In the genomic region with DNA sequence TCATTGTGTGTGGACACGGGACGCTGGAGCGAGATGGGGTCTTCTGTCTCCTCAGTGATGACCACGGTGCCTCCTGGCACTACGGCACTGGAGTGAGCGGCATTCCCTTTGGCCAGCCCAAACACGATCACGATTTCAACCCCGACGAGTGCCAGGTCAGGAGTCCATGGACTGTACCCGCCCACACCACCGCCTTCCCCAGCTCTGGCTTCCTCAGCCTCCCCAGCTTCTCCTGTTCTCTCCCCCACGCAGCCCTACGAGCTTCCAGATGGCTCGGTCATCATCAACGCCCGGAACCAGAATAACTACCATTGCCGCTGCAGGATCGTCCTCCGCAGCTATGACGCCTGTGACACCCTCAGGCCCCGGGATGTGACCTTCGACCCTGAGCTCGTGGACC, we compare ENCODE assay signal across 10 mouse cellular contexts. TPM values are rescaled to one million over a fixed set of nuclear protein-coding genes. Genes with fewer than 3 reads are reported as not detected.
DNase-seq lines count a peak whose midpoint lies in the region; ATAC-seq and TF ChIP-seq lines count a peak whose summit lies in the region.
"Had no signal": no experiment of that assay in that cellular context is flagged by ENCODE, and none has a peak within 500 bp of the region (broad histone marks: within the 10 kb centered on the region; RNA-seq: fewer than 3 reads in every experiment).

No protein-coding gene starts in this region.

- ATAC-seq in neural tube, embryonic 12.5 days (ENCODE audit: low FRiP score, low read depth): no peak
- ATAC-seq in liver, postnatal 0 days: no peak

- DNase-seq in heart, adult 2 months: no peak
- DNase-seq in heart, postnatal 25 days (ENCODE audit: low spot score): no peak
- DNase-seq in neural tube, embryonic 10.5 days (ENCODE audit: extremely low spot score, low spot score): no peak
- DNase-seq in kidney, adult 9 months: peak; percentile 82
- DNase-seq in liver, postnatal 0 days: no peak
- no peak for DNase-seq in urinary bladder, adult 18-20 months (ENCODE audit: low spot score in 2 of 2)
- no peak for DNase-seq in left cerebral cortex, postnatal 10 days (ENCODE audit: extremely low spot score in 1 of 2, low spot score in 2 of 2)

- no peaks in the 10 kb centered on the region for H3K36me3 ChIP-seq in heart, adult 2 months (ENCODE audit: control insufficient read depth, insufficient read depth, low read length)
- H3K36me3 ChIP-seq in neural tube, embryonic 12.5 days: peaks cover 18% of the 10 kb centered on the region
- peaks cover 5% of the 10 kb centered on the region; the same call in 1 of the 2 replicates for H3K36me3 ChIP-seq in liver, postnatal 0 days (replicated peaks; ENCODE audit: insufficient read depth, low read length)

- 0 out of 2 replicates have a peak overlapping the region, but pooled peaks have one; percentile 0 for H3K4me2 ChIP-seq in neural tube, embryonic 12.5 days (replicated peaks)
- peak overlapping the region; percentile 60 for H3K4me2 ChIP-seq in liver, postnatal 0 days (ENCODE audit: low read depth, low read length)

- H3K4me3 ChIP-seq in heart, adult 2 months: peak overlapping the region; percentile 37
- no peak overlapping the region for H3K4me3 ChIP-seq in neural tube, embryonic 12.5 days
- 0 out of 2 replicates have a peak overlapping the region, but pooled peaks have one; percentile 7 for H3K4me3 ChIP-seq in liver, postnatal 0 days (ENCODE audit: low read depth, low read length)

- no peaks in the 10 kb centered on the region for H3K27me3 ChIP-seq in heart, adult 2 months (ENCODE audit: control insufficient read depth, insufficient read depth, low read length)
- H3K27me3 ChIP-seq in neural tube, embryonic 12.5 days (replicated peaks): no peaks in the 10 kb centered on the region
- H3K27me3 ChIP-seq in liver, postnatal 0 days (ENCODE audit: insufficient read depth, low read length): no peaks in the 10 kb centered on the region

- peaks cover 1% of the 10 kb centered on the region; the same call in 1 of the 2 replicates for H3K4me1 ChIP-seq in heart, adult 2 months (ENCODE audit: control insufficient read depth, insufficient read depth, low read length)
- peaks cover 11% of the 10 kb centered on the region; the same call in 1 of the 2 replicates for H3K4me1 ChIP-seq in neural tube, embryonic 12.5 days
- peaks cover 32% of the 10 kb centered on the region for H3K4me1 ChIP-seq in liver, postnatal 0 days (ENCODE audit: insufficient read depth)

- H3K9ac ChIP-seq in heart, adult 2 months (ENCODE audit: low read depth, low read length): peak overlapping the region; percentile 25; the same call in 1 of the 2 replicates
- no peak overlapping the region for H3K9ac ChIP-seq in neural tube, embryonic 12.5 days
- peak overlapping the region; percentile 8 for H3K9ac ChIP-seq in liver, postnatal 0 days (replicated peaks)

- intact Hi-C loops in heart, adult 2 months (cut with DNase I): no loop called here
- intact Hi-C loops in heart, postnatal 25 days (cut with DNase I): loop anchor here (10.0 kb wide), 1 partner anchor 51 kb away; the partner anchor contains the start of gene Lsm2
- intact Hi-C loops in left cerebral cortex, postnatal 10 days (cut with DNase I): no loop called here

- TF ChIP-seq EP300 in heart, adult 2 months (IDR thresholded peaks at IDR 0.05; ENCODE audit: insufficient read depth, low read depth, low read length): no peak
- TF ChIP-seq EP300 in liver, postnatal 0 days (IDR thresholded peaks at IDR 0.05; ENCODE audit: low read depth): no peak

- no peak for TF ChIP-seq CTCF in heart, adult 2 months (IDR thresholded peaks at IDR 0.05)
- TF ChIP-seq CTCF in liver, postnatal 0 days (IDR thresholded peaks at IDR 0.05; ENCODE audit: low read depth): no peak

- peak overlapping the region; percentile 62 for H3K27ac ChIP-seq in heart, adult 2 months
- H3K27ac ChIP-seq in neural tube, embryonic 12.5 days: no peak overlapping the region
- peak overlapping the region; percentile 64 for H3K27ac ChIP-seq in liver, postnatal 0 days (ENCODE audit: low read depth)

- TF ChIP-seq POLR2A in heart, adult 2 months (IDR thresholded peaks at IDR 0.05; ENCODE audit: insufficient read depth, low read depth, low read length): no peak

- no peaks in the 10 kb centered on the region for H3K9me3 ChIP-seq in neural tube, embryonic 12.5 days
- no peaks in the 10 kb centered on the region for H3K9me3 ChIP-seq in liver, postnatal 0 days (ENCODE audit: low read length)

- no peaks in the 10 kb centered on the region for H3K79me2 ChIP-seq in heart, adult 2 months (replicated peaks; ENCODE audit: control insufficient read depth, insufficient read depth, low read length)

- WGBS in heart, adult 2 months: 60% methylated on average over 24 of the region's 24 CpGs
- 76% methylated on average over 24 of the region's 24 CpGs for WGBS in neural tube, embryonic 12.5 days
- WGBS in liver, postnatal 0 days (ENCODE audit: insufficient replicate concordance): 60% methylated on average over 24 of the region's 24 CpGs

RNA-seq across cellular contexts. Expression of gene Neu1, which starts 3.0 kb away (rescaled TPM):
- total RNA-seq in heart, adult 2 months (2021): 10 to 100 TPM; 14.5 TPM
- 22.0 and 23.6 TPM in 2 replicates for polyA plus RNA-seq in heart, adult 2 months (2012; rRNA removed)
- 10 to 100 TPM; 12.7 to 14.1 TPM for total RNA-seq in heart, postnatal 25 days (2021)
- polyA plus RNA-seq in neural tube, embryonic 12.5 days (2016; fragmentation: Nextera tagmentation; extraction: Ambion mirVana): 24.4 and 27.3 TPM in 2 replicates
- 35.6 and 40.3 TPM in 2 replicates for polyA plus RNA-seq in liver, postnatal 0 days (2015; fragmentation: Nextera tagmentation; extraction: Ambion mirVana)
- 10 to 100 TPM; 23.8 to 27.3 TPM for total RNA-seq in left cerebral cortex, postnatal 10 days (2021)

RNA-seq across cellular contexts. Expression of gene Slc44a4, which starts 19.8 kb away (rescaled TPM):
- not detected for total RNA-seq in heart, adult 2 months (2021)
- polyA plus RNA-seq in heart, adult 2 months (2012; rRNA removed): 1.1 TPM in 1 of 2 replicates, not detected in the other
- not detected for total RNA-seq in heart, postnatal 25 days (2021)
- not detected in 2 replicates for polyA plus RNA-seq in neural tube, embryonic 12.5 days (2016; fragmentation: Nextera tagmentation; extraction: Ambion mirVana)
- 3.5 and 3.6 TPM in 2 replicates for polyA plus RNA-seq in liver, postnatal 0 days (2015; fragmentation: Nextera tagmentation; extraction: Ambion mirVana)
- under 1 TPM; 0.14 to 0.30 TPM for total RNA-seq in left cerebral cortex, postnatal 10 days (2021)

RNA-seq across cellular contexts. Expression of gene Hspa1b, which starts 25.0 kb away (rescaled TPM):
- total RNA-seq in heart, adult 2 months (2021): 10 to 100 TPM in 1 of 2 experiments, 1 to 10 TPM in 1; 2.9 to 11.2 TPM
- polyA plus RNA-seq in heart, adult 2 months (2012; rRNA removed): 2.0 and 6.3 TPM in 2 replicates
- total RNA-seq in heart, postnatal 25 days (2021): 1 to 10 TPM; 1.9 to 6.9 TPM
- polyA plus RNA-seq in neural tube, embryonic 12.5 days (2016; fragmentation: Nextera tagmentation; extraction: Ambion mirVana): 0.26 TPM in 1 of 2 replicates, not detected in the other
- polyA plus RNA-seq in liver, postnatal 0 days (2015; fragmentation: Nextera tagmentation; extraction: Ambion mirVana): 0.06 and 0.12 TPM in 2 replicates
- total RNA-seq in left cerebral cortex, postnatal 10 days (2021): 1 to 10 TPM; 1.2 to 2.0 TPM

RNA-seq across cellular contexts. Expression of gene Gm20481, which starts 35.7 kb away (rescaled TPM):
- total RNA-seq in heart, adult 2 months (2021): not detected
- not detected in 2 replicates for polyA plus RNA-seq in heart, adult 2 months (2012; rRNA removed)
- not detected for total RNA-seq in heart, postnatal 25 days (2021)
- not detected in 2 replicates for polyA plus RNA-seq in neural tube, embryonic 12.5 days (2016; fragmentation: Nextera tagmentation; extraction: Ambion mirVana)
- 0.28 TPM in 1 of 2 replicates, not detected in the other for polyA plus RNA-seq in liver, postnatal 0 days (2015; fragmentation: Nextera tagmentation; extraction: Ambion mirVana)
- not detected for total RNA-seq in left cerebral cortex, postnatal 10 days (2021)
- total RNA-seq: left cerebral cortex, adult 8-10 months had no signal
- polyA plus RNA-seq: heart, embryonic 11.5 days had no signal

RNA-seq across cellular contexts. Expression of gene Ehmt2, which starts 35.8 kb away (rescaled TPM):
- total RNA-seq in heart, adult 2 months (2021): 10 to 100 TPM; 38.0 to 42.6 TPM
- polyA plus RNA-seq in heart, adult 2 months (2012; rRNA removed): 61.6 and 64.0 TPM in 2 replicates
- 10 to 100 TPM; 37.6 to 39.1 TPM for total RNA-seq in heart, postnatal 25 days (2021)
- 113 and 117 TPM in 2 replicates for polyA plus RNA-seq in neural tube, embryonic 12.5 days (2016; fragmentation: Nextera tagmentation; extraction: Ambion mirVana)
- polyA plus RNA-seq in liver, postnatal 0 days (2015; fragmentation: Nextera tagmentation; extraction: Ambion mirVana): 11.1 TPM in 2 replicates
- total RNA-seq in left cerebral cortex, postnatal 10 days (2021): 100 to 1,000 TPM; 174 to 181 TPM
